Mouse (Mus musculus) neural tube, embryonic 11.5 days (tissue): Measurements from ENCODE around the gene Tmem108. TPM values are rescaled to one million over a fixed set of nuclear protein-coding genes. Genes with fewer than 3 reads are reported as not detected.
A peak's percentile ranks its signal among the peaks of the same experiment; 100 is the strongest.

Experiments used
- ATAC-seq: fragments of 200-750 bp; cut with Nextera tagmentation; 2 replicates; pipeline ENCODE4 v1.8.0; 2017; ENCODE audit warnings: moderate number of reproducible peaks, mild to moderate bottlenecking, moderate TSS enrichment, moderate library complexity; ENCODE audit not compliant: insufficient read depth, low FRiP score, low TSS enrichment
- DNase-seq: peaks from one replicate; pipeline ENCODE4 v3.0.0-alpha.2; 2015; ENCODE audit warnings: low spot score
- H3K27ac ChIP-seq: fragments of 300-500 bp; sonication (generic); 2 replicates; pipeline ENCODE4 v1.5.1; 2014; ENCODE audit warnings: low read depth, mild to moderate bottlenecking, low read length
- H3K27me3 ChIP-seq: fragments of 300-500 bp; sonication (generic); 2 replicates; pipeline ENCODE4 v1.6.1; 2014; ENCODE audit warnings: mild to moderate bottlenecking, low read length, mixed read lengths; ENCODE audit not compliant: control insufficient read depth, insufficient read depth
- H3K36me3 ChIP-seq: fragments of 300-500 bp; sonication (generic); 2 replicates; pipeline ENCODE4 v1.6.1; 2014; ENCODE audit warnings: mild to moderate bottlenecking, low read length, moderate library complexity, mixed read lengths; ENCODE audit not compliant: control insufficient read depth, insufficient read depth
- H3K4me1 ChIP-seq: fragments of 300-500 bp; sonication (generic); 2 replicates; pipeline ENCODE4 v1.6.1; 2014; ENCODE audit warnings: low read length, mixed read lengths; ENCODE audit not compliant: control insufficient read depth, insufficient read depth
- H3K4me2 ChIP-seq: fragments of 300-500 bp; sonication (generic); 2 replicates; pipeline ENCODE4 v1.6.1; 2014; ENCODE audit warnings: low read depth, mild to moderate bottlenecking, moderate library complexity
- H3K4me3 ChIP-seq: fragments of 300-500 bp; sonication (generic); 2 replicates; pipeline ENCODE4 v1.5.1; 2014; ENCODE audit warnings: low read depth, low read length
- H3K9ac ChIP-seq: fragments of 300-500 bp; sonication (generic); 2 replicates; pipeline ENCODE4 v1.6.1; 2014; ENCODE audit warnings: mild to moderate bottlenecking, low read length
- H3K9me3 ChIP-seq: fragments of 300-500 bp; sonication (generic); 2 replicates; pipeline ENCODE4 v1.6.1; 2016; ENCODE audit warnings: low read length; ENCODE audit not compliant: control insufficient read depth
- WGBS: fragments of 180-500 bp; shearing (Covaris S2); extraction: QIAGEN DNeasy Blood & Tissue Kit; methylation state at CpG from one replicate; pipeline ENCODE4 v1.1.7; 2014; 5-methylcytosine and 5-hydroxymethylcytosine counted together
- polyA plus RNA-seq: library from polyadenylated mRNA; unstranded; fragments of >200 nt; fragmentation: Nextera tagmentation; extraction: Ambion mirVana; gene quantifications from 2 replicates; pipeline ENCODE4 v1.2.1, GENCODE M21; 2014

Gene Tmem108
- polyA plus RNA-seq, 1 experiment from 2014 or later, result 19.9 TPM

- peak; percentile 15 for DNase-seq
- Histone ChIP-seq H3K9me3 (no peaks in the 10 kb centered on the region), H3K4me2 (no peak overlapping the region), H3K27me3 (no peaks in the 10 kb centered on the region), H3K9ac (no peak overlapping the region), H3K36me3 (no peaks in the 10 kb centered on the region), H3K27ac (no peak overlapping the region), H3K4me1 (peaks cover 26% of the 10 kb centered on the region), H3K4me3 (no peak overlapping the region)
- ATAC-seq, result no peak
- 27% methylated on average over 6 of the region's 6 CpGs for WGBS
Observed at GRCm38 (mm10) chr9:103523008-103523407, 238.6 kb downstream of the Tmem108 start.

GRCm38 (mm10) chr9:103513884-103514283 lies 247.8 kb downstream of the Tmem108 start:
- DNase-seq (no peak), ATAC-seq (no peak)
- Histone ChIP-seq H3K27me3 (no peaks in the 10 kb centered on the region), H3K4me1 (0 out of 2 replicates have a peak, but pooled peaks cover 3% of the 10 kb centered on the region), H3K4me2 (no peak overlapping the region), H3K9ac (no peak overlapping the region), H3K4me3 (no peak overlapping the region), H3K36me3 (no peaks in the 10 kb centered on the region), H3K27ac (no peak overlapping the region), H3K9me3 (no peaks in the 10 kb centered on the region)
- 70% methylated on average over 2 of the region's 2 CpGs for WGBS

GRCm38 (mm10) chr9:103512257-103512656 lies 249.4 kb downstream of the Tmem108 start:
- Histone ChIP-seq H3K36me3 (no peaks in the 10 kb centered on the region), H3K27me3 (no peaks in the 10 kb centered on the region), H3K4me2 (no peak overlapping the region), H3K9ac (no peak overlapping the region), H3K4me3 (no peak overlapping the region), H3K4me1 (peaks cover 5% of the 10 kb centered on the region; the same call in 1 of the 2 replicates), H3K9me3 (no peaks in the 10 kb centered on the region), H3K27ac (no peak overlapping the region)
- WGBS, result 72% methylated on average over 6 of the region's 6 CpGs
- ATAC-seq, result no peak
- DNase-seq, result no peak

GRCm38 (mm10) chr9:103506968-103507584 lies 254.6 kb downstream of the Tmem108 start:
- ATAC-seq (no peak), DNase-seq (no peak)
- Histone ChIP-seq H3K9me3 (no peaks in the 10 kb centered on the region), H3K4me1 (peaks cover 18% of the 10 kb centered on the region), H3K27ac (no peak overlapping the region), H3K4me2 (no peak overlapping the region), H3K4me3 (no peak overlapping the region), H3K36me3 (no peaks in the 10 kb centered on the region), H3K27me3 (no peaks in the 10 kb centered on the region), H3K9ac (no peak overlapping the region)
- 76% methylated on average over 7 of the region's 7 CpGs for WGBS

DNA sequence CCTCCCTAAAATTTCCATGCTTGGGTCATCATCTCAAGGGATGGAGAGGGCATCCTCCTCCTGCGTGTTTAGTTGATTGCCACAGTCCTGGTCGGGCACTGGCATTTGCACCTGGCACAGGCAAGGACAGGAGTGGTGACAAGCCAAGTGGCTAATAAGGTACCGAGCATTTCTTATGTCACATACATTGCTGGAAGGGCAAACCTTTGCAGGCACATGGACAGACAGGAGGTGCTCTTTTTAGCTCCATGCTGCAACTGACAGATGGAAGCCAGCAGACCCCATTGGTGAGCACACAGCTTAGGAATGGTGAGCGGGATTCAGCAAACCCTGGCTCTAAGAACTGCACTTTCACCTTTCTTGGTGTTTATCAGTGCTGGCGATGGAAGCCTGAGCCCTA lies 256.6 kb downstream of the Tmem108 start:
- no peak for DNase-seq
- Histone ChIP-seq H3K4me3 (no peak overlapping the region), H3K4me2 (no peak overlapping the region), H3K36me3 (no peaks in the 10 kb centered on the region), H3K27me3 (no peaks in the 10 kb centered on the region; the same call in 1 of the 2 replicates), H3K9me3 (no peaks in the 10 kb centered on the region), H3K27ac (no peak overlapping the region), H3K4me1 (peaks cover 28% of the 10 kb centered on the region), H3K9ac (no peak overlapping the region)
- ATAC-seq, result peak; percentile 29
- WGBS, result 71% methylated on average over 5 of the region's 5 CpGs

DNA sequence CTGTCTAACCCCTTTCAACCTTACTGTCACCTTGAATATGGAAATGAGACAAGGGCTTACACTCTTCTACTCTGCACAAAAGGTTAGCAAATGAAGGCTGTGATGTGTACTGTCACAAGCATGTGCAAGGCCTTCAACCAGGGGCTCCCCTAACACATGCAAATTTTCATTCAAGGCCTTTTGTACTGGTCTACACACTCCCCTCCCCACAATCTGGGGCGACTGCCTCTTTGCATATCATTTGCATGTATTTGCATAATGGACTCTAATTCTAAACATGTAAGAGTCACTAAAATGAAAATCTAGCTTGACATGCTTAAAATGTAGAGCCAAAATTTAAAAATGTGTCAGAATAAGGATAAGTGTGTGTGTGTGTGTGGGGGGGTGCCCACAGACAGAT lies 257.0 kb downstream of the Tmem108 start:
- H3K4me3 ChIP-seq, result no peak overlapping the region
- no peaks in the 10 kb centered on the region for H3K9me3 ChIP-seq
- ATAC-seq (peak; percentile 90), DNase-seq (peak; percentile 52)
- H3K4me2 ChIP-seq, result no peak overlapping the region
- H3K27me3 ChIP-seq, result no peaks in the 10 kb centered on the region; the same call in 1 of the 2 replicates
- H3K9ac ChIP-seq, result no peak overlapping the region
- no peaks in the 10 kb centered on the region for H3K36me3 ChIP-seq
- H3K27ac ChIP-seq, result no peak overlapping the region; the same call in 1 of the 2 replicates
- 61% methylated on average over 1 of the region's 1 CpGs for WGBS
- peaks cover 28% of the 10 kb centered on the region for H3K4me1 ChIP-seq

- H3K27ac ChIP-seq, result peak overlapping the region; percentile 53; the same call in 1 of the 2 replicates
- H3K27me3 ChIP-seq, result no peaks in the 10 kb centered on the region; the same call in 1 of the 2 replicates
- no peak for DNase-seq
- H3K4me3 ChIP-seq, result no peak overlapping the region
- H3K4me1 ChIP-seq, result peaks cover 28% of the 10 kb centered on the region
- H3K9me3 ChIP-seq, result no peaks in the 10 kb centered on the region
- no peak overlapping the region for H3K4me2 ChIP-seq
- no peak overlapping the region for H3K9ac ChIP-seq
- 95% methylated on average over 3 of the region's 3 CpGs for WGBS
- H3K36me3 ChIP-seq, result no peaks in the 10 kb centered on the region
- no peak for ATAC-seq
Observed at GRCm38 (mm10) chr9:103503586-103504298, 257.9 kb downstream of the Tmem108 start.

DNA sequence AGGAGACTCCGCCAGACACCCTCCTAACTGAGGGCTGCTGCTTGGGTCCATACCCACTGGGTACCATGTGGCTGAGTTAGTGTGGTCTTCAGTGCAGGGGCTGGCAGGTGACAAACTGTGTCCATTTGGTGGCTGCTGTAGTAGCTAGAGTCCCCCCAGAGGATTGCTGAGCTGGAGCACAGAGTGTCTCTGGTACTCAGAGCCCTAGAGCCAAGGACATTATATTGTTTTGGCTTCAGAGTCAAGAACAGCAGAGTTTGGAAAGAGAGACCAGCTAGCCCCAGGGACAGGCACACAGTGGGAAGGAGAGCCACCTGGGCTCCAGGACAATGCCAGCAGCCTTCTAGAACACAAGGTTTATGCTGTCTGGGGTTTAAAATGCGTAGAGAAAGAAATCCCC lies 259.0 kb downstream of the Tmem108 start:
- no peak for ATAC-seq
- H3K9ac ChIP-seq, result no peak overlapping the region
- WGBS, result 75% methylated on average over 2 of the region's 2 CpGs

More for the DNA sequence above, 259.0 kb downstream of the Tmem108 start:
- Histone ChIP-seq H3K4me1 (peaks cover 25% of the 10 kb centered on the region), H3K4me3 (no peak overlapping the region), H3K4me2 (no peak overlapping the region), H3K36me3 (no peaks in the 10 kb centered on the region), H3K27ac (no peak overlapping the region), H3K9me3 (no peaks in the 10 kb centered on the region), H3K27me3 (no peaks in the 10 kb centered on the region; the same call in 1 of the 2 replicates)
- no peak for DNase-seq
